In the genomic region with DNA sequence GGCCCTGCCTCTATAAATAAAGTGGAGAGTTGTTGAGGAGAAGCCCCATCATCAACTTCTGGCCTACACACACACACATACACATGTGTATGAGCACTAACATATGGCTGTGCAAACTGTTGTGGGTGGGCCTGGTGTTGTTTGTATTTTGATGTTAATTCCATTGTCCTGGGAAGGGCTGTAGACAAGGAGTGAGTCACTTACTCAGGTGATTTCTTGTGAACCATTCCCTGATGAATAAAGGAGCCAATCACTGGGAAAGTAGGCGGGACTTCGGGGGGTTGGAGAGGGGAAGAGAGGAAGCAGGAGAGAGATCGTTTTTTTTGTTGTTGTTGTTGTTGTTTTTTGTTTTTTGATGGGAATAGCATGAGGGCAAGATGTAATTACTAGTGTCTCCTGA, we compare ENCODE assay signal across 22 mouse cellular contexts.
"Had no signal": no experiment of that assay in that cellular context is flagged by ENCODE, and none has a peak within 500 bp of the region (broad histone marks: within the 10 kb centered on the region; RNA-seq: fewer than 3 reads in every experiment).

No protein-coding gene starts in this region.

- H3K9ac ChIP-seq: heart, embryonic 13.5 days; heart, embryonic 15.5 days; hindbrain, embryonic 12.5 days; hindbrain, embryonic 14.5 days; intestine, embryonic 15.5 days; limb, embryonic 13.5 days; limb, embryonic 15.5 days; liver, embryonic 12.5 days; liver, embryonic 14.5 days had no signal

- H3K4me1 ChIP-seq: heart, embryonic 13.5 days; heart, embryonic 15.5 days; hindbrain, embryonic 12.5 days; intestine, embryonic 15.5 days; limb, embryonic 13.5 days; limb, embryonic 15.5 days; liver, embryonic 12.5 days had no signal

- H3K27ac ChIP-seq: heart, adult 2 months; heart, embryonic 13.5 days; heart, embryonic 15.5 days; hindbrain, embryonic 12.5 days; hindbrain, embryonic 14.5 days; intestine, embryonic 15.5 days; limb, embryonic 13.5 days; limb, embryonic 15.5 days; liver, embryonic 12.5 days; liver, embryonic 14.5 days had no signal

- H3K36me3 ChIP-seq: heart, embryonic 13.5 days; heart, embryonic 15.5 days; hindbrain, embryonic 12.5 days; intestine, embryonic 15.5 days; limb, embryonic 13.5 days; limb, embryonic 15.5 days; liver, embryonic 12.5 days had no signal

- DNase-seq: gastrocnemius, postnatal 14 days; gastrocnemius, postnatal 36 days; heart, adult 11 months; heart, adult 2 months; heart, postnatal 14 days; heart, postnatal 36 days; kidney, adult 18-20 months; kidney, adult 8-10 months; kidney, postnatal 10 days; kidney, postnatal 36 days; layer of hippocampus, adult 9-11 months; layer of hippocampus, postnatal 36 days; left cerebral cortex, postnatal 4 days had no signal

- H3K4me3 ChIP-seq: heart, adult 2 months; heart, embryonic 13.5 days; heart, embryonic 15.5 days; hindbrain, embryonic 12.5 days; intestine, embryonic 15.5 days; limb, embryonic 13.5 days; limb, embryonic 15.5 days; liver, embryonic 12.5 days had no signal

- H3K9me3 ChIP-seq: heart, embryonic 13.5 days; heart, embryonic 15.5 days; hindbrain, embryonic 12.5 days; intestine, embryonic 15.5 days; limb, embryonic 13.5 days; limb, embryonic 15.5 days; liver, embryonic 12.5 days had no signal
